Mouse (Mus musculus): Measurements from ENCODE around the gene Grasp.

Gene Grasp

GRCm38 (mm10) chr15:101277351-101277899 is 53.4 kb downstream of the Grasp start:
- no peak for DNase-seq (ENCODE audit: low spot score)

GRCm38 (mm10) chr15:101278589-101278988 is 54.6 kb downstream of the Grasp start:
- DNase-seq (ENCODE audit: low spot score) = no peak

- peak; percentile 74 for DNase-seq (ENCODE audit: low spot score)
Measured at GRCm38 (mm10) chr15:101279430-101279999, 55.5 kb downstream of the Grasp start.

Data from ovary, postnatal 36 days (tissue).